Mouse (Mus musculus) inflammation-experienced regulatory T-cells, adult 16 weeks (primary cell): Measurements from ENCODE around the gene Olfr586. TPM values are rescaled to one million over a fixed set of nuclear protein-coding genes. Genes with fewer than 3 reads are reported as not detected.

Experiments
- polyA plus RNA-seq: library from polyadenylated mRNA; unstranded; fragments of 100-300 nt; shearing (Covaris generic); gene quantifications from one replicate; pipeline ENCODE4 v1.2.1, GENCODE M21; 2017

The Olfr586 gene
- polyA plus RNA-seq, result not detected

DNA sequence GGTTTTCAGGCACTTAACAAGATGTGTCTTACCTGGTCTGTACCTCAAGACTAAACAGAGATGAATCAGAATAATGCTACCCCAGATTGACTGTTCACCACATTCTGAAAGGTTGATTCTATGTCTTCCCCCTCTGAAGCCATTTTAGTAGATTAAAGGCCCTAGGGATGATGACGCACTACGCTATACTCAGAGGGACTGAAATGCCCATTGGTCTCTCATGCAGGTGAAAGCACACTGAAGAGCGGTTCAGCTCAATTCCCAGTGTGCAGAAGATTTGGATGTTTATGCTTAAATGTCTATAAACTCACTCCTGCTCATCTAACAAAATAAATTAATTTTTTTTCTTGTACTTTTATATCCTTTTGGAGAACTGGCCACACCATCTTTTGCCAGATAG, at the start of gene Olfr586:
TSS of gene Olfr586 (minus strand) at position 101 of the 400 bp plus-strand sequence.

DNA sequence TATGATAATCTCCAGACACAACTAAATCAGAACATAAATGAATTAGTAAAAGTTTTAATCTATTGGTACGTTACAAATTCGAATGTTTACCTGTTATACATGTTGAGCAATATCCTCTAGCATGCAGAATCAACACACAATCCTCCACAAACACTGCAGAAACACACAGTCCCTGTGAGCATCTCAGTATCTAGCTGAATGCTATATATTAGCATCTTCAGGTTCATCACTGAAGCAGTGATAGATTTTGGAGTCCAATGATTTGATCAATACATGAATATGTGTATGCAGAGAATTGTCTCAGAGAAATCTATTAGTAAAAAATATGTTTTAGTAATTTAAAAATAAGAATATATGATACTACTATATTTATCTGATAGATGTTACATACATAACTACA, 30.8 kb upstream of the Olfr586 start, which contains the start of gene Olfr589:
TSS of gene Olfr589 (minus strand) at position 101 of the 400 bp plus-strand sequence.

DNA sequence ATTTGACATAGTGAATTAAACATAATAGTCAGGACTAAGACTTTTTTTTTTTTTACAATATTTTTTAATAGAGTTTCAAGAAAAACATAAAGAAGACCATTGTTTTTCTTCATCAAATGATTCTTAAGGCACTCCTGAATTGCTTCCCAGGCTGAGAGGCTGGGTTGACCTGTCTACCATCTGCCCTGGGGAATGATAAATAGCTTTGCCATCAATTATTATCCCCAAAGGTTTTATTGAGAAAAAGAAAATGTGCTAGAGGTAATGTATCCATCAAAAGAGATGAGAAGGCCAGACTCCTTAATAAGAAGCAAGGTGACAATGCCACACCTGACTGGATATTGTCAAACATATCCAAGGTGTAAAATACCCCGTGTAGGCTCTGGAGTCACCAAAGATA, 15.1 kb upstream of the Olfr586 start, which contains the start of gene Olfr588-ps1:
TSS of gene Olfr588-ps1 (plus strand) at position 301 of the 400 bp plus-strand sequence.

DNA sequence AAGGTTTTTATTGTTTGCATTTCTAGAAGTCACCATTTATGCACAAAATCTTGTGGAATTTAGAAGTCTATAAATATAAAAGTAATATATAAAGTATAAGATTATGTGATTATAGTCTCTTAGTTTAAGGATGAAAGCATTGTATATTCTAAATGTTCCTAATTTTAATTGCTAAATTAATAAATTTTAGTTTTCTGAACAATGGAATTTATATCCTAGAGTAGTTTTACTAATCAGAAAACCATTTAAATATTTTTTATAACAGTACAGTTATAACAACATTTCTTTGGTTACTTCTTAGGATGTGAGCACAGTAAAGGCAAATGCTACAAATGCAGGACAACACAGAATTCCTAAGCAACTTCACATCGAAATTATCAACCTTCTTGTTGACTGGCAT, 28.0 kb downstream of the Olfr586 start, which contains the start of gene Olfr585:
TSS of gene Olfr585 (plus strand) at position 301 of the 400 bp plus-strand sequence.

DNA sequence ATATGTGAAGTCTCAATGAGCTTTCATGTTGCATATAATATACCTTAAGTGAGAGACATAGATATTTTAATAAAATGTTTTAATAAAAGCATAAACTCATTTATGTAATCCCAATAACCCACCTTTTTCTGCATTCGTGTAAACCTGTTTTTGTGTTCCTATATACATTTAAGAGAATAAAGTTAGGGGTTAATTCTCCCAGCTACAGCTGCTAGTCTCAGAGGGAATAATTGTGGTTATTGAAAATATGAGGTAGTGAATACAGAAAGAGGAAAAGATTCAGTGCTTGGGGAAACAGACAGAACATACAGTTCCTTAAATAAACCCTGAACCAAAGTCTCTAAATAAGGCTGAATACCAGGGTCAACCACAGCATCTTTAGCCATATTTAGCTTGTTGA, 43.9 kb downstream of the Olfr586 start, which contains the start of gene Olfr584:
TSS of gene Olfr584 (plus strand) at position 301 of the 400 bp plus-strand sequence.

Other genes with a start within 250 kb of the Olfr586 start
- gene Olfr568, start 248.5 kb downstream of the Olfr586 start, polyA plus RNA-seq, result not detected
- gene Olfr569, start 234.8 kb downstream of the Olfr586 start, polyA plus RNA-seq, result not detected
- not detected for gene Olfr570, start 231.1 kb downstream of the Olfr586 start, polyA plus RNA-seq
- not detected for gene Olfr571, start 208.1 kb downstream of the Olfr586 start, polyA plus RNA-seq
- not detected for gene Olfr572, start 201.2 kb downstream of the Olfr586 start, polyA plus RNA-seq
- gene Olfr573-ps1, start 183.1 kb downstream of the Olfr586 start, polyA plus RNA-seq, result not detected
- not detected for gene Olfr574, start 177.2 kb downstream of the Olfr586 start, polyA plus RNA-seq
- gene Olfr575, start 166.9 kb downstream of the Olfr586 start, polyA plus RNA-seq, result not detected
- not detected for gene Olfr576, start 163.0 kb downstream of the Olfr586 start, polyA plus RNA-seq
- gene Olfr577, start 149.7 kb downstream of the Olfr586 start, polyA plus RNA-seq, result not detected
- not detected for gene Olfr578, start 136.3 kb downstream of the Olfr586 start, polyA plus RNA-seq
- not detected for gene Olfr582, start 87.6 kb downstream of the Olfr586 start, polyA plus RNA-seq
- not detected for gene Olfr583, start 74.3 kb downstream of the Olfr586 start, polyA plus RNA-seq
- gene Olfr584, start 43.8 kb downstream of the Olfr586 start, polyA plus RNA-seq, result not detected
- gene Olfr585, start 27.9 kb downstream of the Olfr586 start, polyA plus RNA-seq, result not detected
- not detected for gene Olfr588-ps1, start 15.2 kb upstream of the Olfr586 start, polyA plus RNA-seq
- not detected for gene Olfr589, start 30.7 kb upstream of the Olfr586 start, polyA plus RNA-seq
- not detected for gene Olfr591, start 52.7 kb upstream of the Olfr586 start, polyA plus RNA-seq
- 0.11 TPM for gene Olfr592, start 59.2 kb upstream of the Olfr586 start, polyA plus RNA-seq
- gene Olfr593, start 86.2 kb upstream of the Olfr586 start, polyA plus RNA-seq, result not detected
- gene Olfr594, start 91.4 kb upstream of the Olfr586 start, polyA plus RNA-seq, result not detected
- not detected for gene Usp17ld, start 126.9 kb upstream of the Olfr586 start, polyA plus RNA-seq
- gene Olfr596, start 180.0 kb upstream of the Olfr586 start, polyA plus RNA-seq, result not detected
- gene Olfr597, start 190.7 kb upstream of the Olfr586 start, polyA plus RNA-seq, result not detected
- not detected for gene Olfr598, start 197.9 kb upstream of the Olfr586 start, polyA plus RNA-seq
- gene Olfr599, start 210.3 kb upstream of the Olfr586 start, polyA plus RNA-seq, result not detected
- gene Olfr600, start 224.0 kb upstream of the Olfr586 start, polyA plus RNA-seq, result not detected
- not detected for gene Olfr601, start 237.0 kb upstream of the Olfr586 start, polyA plus RNA-seq